Mouse (Mus musculus) right cerebral cortex, adult 18-20 months (tissue): Measurements from ENCODE around the gene Pop5.
A peak's percentile ranks its signal among the peaks of the same experiment; 100 is the strongest.

ENCODE experiments used
- DNase-seq: peaks from one replicate; pipeline ENCODE4 v3.0.0; 2022; ENCODE audit warnings: mixed read lengths

The Pop5 gene

DNA sequence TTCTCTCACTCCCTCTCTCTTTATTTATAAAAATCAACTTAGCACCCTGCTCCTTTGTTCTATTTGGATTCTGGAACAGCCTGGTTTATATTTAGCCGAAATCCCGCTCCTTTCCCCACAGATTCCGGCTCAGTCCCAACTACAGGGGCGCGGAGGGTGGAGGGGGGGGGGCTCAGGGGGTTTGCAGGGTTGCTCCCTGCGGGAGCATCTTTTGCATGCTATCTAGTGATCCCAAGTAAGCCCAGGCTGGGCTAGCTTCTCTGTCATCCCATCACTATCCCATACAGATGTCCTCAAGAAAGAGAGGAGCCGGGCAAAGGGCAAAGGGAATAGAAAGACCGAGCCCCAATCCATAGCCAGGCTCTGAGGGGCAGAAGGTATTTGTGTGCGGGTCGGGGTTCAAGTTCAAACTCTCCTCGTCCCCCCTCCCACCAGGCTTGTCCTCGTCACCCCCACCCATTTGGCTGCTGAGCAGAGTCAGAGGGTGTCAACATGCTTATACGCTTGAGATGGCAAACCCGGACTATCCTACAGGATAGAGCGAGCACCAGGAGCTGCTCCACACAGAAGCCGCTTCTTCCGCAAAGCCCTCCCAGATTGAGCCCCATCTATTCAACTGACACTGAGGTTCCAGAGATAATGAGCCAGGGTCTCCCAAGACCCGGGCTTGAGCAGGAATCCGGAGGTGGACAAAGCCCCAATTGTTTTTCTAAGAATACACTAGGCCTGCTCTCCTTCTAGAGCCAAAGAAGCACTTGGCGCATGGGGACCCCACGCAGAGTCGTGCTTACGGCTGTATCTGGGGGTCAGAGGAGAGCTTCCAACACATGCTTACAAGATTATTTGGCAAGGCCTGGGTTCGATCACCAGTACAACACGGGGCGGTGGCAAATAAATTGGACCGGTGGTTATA lies 20.1 kb upstream of the Pop5 start:
- DNase-seq = no peak

DNA sequence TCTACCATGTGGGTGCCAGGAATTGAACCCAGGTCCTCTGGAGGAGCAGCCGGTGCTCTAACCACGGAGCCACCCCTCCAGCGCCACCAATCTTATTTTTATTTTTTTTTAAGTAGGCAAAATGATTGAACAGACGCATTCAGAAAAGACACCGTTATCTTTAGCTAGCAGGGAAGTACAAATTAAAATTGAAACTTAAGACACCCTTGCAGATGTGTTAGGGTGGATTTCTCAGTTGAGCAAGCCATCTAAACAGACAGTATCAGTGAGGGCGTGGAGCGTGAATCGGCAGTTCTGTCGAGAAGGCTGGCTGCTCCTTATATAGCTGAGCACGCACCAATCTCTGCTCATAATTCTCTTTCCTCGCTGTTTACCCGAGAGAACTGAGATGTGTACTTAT lies 17.6 kb upstream of the Pop5 start:
- DNase-seq = peak; percentile 61

DNA sequence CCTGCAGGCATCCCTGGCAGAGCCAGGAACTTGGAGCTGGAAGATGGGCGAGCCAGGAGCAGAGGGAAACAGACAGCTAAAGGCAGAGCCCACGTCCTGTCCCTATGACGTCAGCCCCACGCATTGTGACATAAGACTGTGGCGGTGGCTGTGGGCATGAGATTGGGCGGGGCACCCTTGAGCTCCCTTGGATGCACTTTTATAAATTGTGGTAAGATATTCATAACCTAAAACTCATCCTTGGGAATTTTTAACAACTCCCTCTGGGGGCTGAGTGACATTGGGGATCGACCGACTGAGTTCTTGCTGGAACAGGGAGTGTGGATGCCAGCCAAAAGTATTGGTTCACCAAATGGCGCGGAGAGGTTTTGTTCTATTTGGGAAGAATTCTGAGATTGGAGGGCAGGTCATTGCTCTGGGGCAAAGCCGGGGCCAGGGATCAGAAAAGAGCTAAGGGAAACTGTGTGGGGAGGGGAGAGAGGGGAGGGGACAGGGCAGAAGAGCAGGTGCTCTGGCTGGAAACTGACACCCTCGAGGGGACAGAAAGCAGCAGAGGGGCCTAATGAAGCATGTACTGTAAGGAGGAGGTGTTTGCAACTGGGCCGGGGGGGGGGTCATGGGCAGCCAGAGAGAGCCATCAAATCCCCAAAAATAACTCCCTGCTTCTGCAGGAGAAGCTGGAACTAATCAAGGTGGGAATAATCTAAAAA lies 14.6 kb upstream of the Pop5 start:
- peak; percentile 86 for DNase-seq

DNA sequence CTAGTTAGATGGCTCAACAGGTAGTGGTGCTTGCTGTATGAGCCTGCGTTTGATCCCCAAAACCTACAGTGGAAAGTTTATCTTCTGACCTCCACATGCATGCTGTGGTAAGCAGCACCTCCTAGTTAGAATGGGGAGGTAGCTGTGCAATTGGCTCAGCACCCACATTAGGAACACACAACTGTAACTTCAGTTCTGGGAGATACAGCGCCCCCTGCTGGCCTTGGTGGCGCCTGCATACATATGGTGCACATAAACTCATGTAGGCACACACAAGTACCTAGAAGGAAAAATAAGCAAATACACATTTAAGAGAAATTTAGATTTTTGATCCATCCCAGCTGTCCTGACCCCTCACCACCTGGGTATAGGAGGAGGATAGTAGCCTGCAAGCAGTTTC lies 13.2 kb upstream of the Pop5 start:
- no peak for DNase-seq

DNA sequence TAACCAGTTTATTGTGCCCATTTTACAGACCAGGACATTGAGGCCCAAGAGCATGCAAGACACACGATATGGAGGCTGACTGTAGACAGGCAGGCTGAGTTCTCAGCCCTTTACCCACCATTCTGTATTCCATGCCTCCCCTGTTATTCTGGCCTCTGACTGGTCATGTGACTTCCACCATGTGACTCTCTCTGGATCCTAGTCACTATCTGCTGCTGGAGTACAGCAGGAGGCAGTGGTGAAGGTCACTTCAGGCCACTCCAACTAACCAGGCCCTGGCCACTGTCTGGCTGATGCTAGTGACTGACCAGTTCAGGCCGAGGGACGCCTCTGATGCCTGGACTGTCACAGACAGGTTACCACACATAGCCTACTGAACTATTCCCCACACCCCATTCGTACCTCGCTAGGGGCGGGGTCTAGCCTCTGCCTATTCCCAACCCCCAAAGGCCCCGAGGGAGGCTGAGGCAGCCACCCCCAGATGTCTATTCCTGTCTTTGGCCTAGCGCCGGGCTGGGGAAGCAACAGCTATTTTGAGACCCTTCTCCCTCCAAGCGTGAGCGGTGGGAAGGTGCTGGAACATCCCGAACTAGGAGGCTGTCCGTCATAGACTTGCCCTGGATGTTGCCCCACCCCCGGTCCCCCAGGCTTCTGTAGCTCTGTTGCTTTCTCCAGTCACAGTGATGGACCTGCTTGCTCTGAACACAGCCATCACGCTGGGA lies 4.6 kb upstream of the Pop5 start:
- peak; percentile 85 for DNase-seq

DNA sequence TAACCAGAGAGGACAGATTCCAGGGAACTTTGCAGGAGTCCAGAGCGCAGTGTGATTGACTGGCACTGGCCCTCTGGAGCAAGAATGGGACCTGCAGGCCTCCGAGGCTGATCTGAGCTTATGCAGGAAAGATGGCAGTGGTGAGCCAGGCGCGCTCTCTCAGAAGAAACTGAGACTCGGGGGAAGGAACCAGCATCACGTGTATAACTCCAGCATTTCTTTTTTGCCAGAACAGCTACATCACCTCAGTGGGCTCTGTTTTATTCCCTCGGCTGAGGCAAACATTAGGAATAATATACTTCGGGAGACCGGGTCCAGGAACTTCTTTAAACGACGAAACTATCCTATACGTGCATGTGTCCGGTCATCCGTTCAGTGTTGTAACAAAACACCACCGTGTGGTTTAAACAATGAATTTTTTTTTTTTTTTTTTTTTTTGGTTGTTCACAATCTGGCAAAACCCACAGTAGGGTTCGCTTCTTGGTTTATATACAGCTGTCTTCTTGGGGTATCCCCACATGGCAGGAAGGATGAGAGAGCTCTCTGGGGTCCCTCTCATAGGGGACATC lies 4.0 kb upstream of the Pop5 start:
- DNase-seq = no peak

DNA sequence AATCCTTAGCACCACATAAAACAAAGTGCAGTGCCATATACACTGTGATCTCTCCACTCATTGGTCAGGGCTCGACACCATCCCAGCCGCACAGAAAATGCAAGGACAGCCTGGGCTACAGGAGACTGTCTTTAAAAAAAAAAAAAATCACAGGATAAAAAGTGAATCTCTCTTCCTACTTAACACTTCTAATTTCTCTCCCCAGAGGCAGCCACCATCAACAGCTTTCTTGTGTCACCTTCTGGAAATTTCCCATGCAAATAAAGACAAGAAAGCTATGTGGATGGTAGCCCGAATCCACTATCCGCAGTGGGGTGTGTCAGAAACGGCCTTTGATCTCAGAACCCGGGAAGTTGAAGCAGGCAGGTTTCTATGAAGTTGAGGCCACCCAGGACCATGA lies 3.1 kb upstream of the Pop5 start:
- no peak for DNase-seq

DNA sequence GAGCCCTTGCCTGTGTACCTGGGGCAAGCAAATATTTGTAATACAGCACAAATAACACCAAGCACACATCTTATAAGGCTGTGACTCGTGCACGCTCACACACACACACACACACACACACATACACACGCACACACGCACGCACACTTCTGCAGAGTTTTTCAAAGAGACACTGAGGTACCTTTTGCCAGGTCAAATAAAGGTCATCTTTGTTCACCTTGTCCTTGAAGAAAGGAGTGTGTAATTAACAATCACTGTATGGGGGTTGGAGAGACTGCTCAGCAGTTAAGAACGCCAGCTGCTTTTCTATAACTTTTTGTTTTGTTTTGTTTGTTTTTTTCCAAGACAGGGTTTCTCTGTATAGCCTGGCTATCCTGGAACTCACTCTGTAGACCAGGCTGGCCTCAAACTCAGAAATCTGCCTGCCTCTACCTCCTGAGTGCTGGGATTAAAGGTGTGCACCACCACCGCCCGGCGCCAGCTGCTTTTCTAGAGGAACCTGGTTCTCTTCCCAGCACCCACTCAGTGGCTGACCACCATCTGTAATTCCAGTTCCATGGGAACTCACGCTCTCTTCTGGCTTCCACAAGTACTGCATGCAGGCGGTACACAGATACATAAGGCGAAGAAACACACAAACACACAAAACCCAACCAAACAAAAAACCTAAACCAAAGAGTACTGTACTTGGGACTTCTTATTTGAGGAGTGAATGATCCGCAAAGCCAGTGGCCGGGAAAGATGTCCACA lies 2.4 kb upstream of the Pop5 start:
- no peak for DNase-seq

DNA sequence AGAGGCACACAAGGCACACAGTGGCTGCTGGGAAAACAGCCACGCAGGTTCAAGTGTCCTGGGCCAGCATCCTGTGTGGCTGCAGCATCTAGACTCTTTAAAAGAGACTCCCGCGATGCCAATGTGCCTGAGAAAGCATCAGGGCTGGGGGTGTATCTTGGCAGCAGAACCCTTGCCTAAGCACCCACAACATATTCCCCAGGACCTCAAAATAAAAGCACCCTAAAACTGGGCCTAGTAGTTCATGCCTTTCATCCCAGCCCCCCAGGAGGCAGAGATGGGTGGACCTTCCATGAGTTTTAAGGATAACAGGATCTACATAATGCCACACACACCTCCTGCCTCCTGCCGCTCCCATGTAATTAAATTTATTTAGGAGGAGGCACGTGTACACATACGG lies 1.1 kb upstream of the Pop5 start:
- peak; percentile 66 for DNase-seq

DNA sequence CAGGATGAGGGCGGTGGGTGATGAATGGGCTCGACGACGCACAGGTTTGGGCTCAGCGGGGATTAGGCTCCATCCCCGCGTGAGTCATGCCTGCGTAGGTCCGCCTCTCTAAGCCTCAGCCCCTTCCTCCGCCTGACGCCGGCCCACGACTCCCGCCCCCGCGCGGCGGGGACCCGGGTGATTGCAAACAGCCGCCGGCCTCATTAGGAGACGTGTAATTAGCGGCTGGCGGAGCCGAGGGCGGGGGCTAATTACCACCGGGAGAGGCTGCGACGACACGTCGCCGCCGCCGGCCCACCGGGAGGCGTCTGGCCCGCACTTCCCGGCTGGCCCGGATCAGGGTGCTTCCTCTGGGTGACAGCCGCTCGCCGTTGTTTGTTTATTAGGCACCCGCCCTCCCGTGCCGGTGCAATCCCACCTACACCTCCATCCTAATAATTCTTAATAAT lies 289 bp upstream of the Pop5 start:
- DNase-seq = peak; percentile 87

DNA sequence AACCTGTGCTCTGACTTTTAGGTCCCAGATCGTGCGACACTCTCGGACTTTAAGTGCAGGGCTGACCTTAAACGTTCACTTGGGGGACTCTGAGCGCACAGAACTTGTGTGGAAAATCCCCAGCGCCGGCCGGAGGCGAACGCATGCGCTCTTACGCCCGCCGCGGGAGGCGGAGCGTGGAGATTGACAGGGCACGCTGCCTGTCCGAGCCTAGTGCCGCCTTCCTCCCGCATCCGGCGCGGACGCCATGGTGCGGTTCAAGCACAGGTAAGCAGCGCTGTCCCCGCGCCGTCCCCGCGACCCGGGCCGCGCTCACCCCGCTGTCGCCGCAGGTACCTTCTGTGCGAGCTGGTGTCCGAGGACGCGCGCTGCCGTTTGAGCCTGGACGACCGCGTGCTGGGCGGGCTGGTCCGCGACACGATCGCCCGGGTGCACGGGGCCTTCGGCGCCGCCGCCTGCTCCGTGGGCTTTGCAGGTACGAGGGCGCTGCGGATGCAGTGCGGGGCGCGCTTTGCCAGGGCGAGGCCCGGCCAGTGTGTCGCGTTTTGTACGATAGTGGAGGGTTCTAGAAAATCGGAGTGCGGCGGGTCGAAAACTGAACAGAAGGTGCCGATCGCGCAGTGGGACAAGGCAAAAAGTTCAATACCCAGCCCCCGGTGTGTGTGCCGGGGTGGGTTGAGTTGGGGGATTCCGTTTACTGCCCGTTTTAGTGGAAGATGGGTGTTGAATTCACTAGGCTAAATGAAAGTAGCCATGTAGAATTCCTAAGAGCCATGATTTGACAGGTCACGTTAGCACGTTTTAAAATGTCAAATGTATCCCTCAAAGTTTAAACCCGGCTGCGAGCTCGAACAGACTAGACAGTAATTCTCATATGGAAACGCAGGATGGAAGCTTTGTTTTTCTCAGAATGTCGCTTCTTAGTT lies 2.4 kb downstream of the Pop5 start:
- peak; percentile 96 for DNase-seq

DNA sequence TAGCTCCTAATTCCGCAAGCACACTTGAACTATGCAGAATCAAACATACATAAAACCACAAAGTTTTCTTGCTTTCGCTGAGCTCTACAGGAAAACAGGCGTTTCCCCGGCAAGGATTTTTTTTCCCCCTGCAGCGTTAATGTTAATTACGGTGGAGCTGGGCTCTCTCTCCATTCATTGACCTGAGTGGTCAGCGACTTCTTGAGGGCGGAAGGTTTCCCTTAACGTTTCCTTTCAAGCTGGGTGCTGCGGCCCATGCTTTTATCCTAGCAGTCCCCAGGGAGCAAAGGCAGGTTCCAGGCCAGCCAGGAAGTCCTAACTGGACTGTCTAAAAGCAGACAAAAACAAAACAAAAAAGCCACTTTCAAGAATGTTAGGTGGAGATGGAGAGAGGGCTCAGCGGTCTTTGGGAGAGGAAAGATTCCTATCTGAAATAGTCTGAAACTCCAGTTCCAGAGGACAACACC lies 3.1 kb downstream of the Pop5 start:
- DNase-seq = no peak

DNA sequence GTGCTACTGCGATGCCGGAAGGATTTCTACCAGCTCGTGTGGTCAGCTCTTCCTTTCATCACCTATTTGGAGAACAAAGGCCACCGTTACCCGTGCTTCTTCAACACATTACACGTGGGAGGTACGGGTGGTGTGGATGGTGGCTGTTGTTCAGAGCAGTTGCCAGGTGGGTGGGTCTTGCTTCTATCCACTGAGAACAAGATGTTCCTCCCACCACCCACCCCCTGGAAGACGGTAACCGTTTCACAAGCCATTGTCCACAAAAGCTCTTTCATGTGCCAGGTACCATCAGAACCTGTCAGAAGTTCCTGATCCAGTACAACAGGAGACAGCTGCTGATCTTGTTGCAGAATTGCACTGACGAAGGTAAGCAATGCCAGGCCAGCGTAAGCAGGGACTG lies 4.6 kb downstream of the Pop5 start:
- peak; percentile 57 for DNase-seq

DNA sequence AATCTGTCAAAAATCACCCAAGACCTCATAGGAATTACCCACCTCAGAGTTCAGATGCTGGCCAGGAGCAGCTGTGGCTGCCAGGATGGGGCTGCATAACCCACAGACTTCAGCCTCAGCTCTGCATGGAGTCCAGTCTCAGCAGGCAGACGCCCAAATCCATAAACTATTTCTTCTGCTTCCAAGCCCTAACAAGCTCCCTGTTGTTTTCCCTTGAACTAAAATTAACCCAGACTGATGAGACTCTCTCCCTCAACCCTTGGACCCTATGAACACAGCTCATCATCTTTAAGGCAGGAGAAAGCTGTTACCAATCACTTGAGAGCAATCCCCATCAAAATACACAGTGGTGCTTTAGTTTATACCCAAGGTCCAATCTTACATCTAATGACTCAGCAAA lies 19.8 kb downstream of the Pop5 start:
- DNase-seq = no peak

DNA sequence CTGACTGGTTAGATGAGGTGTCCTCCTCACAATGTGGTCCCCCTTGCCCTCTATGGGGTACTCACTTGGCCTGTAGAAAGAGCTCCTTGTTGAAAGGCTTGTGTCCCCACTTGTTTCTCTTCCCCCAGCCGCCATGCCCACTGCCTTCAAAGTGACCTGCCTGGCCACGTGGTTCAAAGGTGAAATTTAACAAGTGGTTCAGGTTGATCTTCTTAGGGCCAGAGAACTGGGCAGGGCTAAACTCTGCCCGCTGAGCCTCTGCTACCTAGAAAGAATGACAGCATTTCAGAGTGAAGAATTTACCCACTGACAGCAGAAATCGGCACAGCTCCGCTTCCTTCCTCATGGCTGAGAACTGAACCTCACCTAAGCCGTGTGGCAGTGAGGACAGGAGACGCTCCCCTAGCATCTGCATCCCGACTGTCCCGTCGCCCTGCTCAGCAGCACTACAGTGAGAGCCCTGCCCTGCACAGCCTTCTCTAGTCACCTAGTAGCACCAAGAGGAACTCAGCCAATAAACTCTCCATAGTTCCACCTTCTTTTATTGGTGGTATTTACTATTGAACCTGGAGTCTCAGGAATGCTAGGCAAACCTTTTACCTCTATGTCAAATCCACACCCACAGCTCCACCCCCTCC lies 21.4 kb downstream of the Pop5 start:
- no peak for DNase-seq

DNA sequence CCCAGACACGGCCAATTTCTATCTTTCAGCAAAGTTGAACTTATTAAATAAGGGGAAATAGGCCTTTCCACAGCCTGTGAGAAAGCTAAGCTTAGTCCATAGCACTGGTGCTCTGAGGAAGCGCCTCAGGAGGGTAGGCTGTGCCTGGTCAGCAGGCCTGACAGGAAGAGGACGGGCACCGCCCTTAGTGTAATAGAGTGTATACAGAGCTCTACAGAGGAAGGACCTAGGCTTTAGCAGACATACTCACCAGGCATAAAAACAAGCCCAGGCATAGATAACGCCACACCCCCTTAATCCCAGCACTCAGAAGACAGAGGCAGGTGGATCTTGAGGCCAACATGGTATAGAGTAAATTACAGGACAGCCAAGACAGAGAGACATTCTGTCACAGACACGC lies 24.7 kb downstream of the Pop5 start:
- no peak for DNase-seq

DNA sequence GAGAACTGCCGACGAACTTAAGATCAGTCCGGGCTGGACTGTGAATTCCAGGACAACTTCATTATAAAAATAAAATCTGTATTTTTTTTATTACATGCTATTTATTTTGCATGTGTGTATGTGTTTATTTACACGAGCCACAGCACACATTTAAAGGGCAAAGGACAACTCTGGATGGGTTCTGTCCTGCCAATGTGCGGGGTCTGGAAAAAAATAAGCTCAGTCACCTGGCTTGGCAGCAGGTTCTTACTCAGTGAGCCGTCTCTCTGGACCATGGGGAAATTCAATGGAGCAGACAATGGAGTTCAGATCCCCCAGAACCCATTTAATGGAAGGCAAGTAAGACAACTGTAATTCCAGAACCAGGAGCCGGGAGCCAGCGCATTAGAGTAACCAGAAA lies 25.5 kb downstream of the Pop5 start:
- DNase-seq = no peak

DNA sequence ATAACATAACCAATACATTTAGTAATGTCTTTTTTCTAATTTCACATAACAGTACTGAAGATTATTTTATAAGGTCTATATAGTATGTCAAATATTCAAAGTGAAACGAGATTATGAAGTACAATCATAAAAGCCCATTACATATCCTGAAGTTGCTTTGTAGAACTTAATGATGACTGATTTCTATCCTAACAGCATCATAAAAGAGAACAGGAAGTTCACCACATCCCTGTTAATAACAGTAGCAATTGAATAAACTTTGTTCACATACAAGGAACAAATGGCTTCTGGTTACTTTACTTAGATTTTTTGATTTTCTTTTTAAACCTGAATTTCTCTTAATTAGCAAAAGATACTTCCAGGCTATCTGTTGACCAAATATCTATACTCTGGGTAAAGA lies 26.2 kb downstream of the Pop5 start:
- DNase-seq = no peak

DNA sequence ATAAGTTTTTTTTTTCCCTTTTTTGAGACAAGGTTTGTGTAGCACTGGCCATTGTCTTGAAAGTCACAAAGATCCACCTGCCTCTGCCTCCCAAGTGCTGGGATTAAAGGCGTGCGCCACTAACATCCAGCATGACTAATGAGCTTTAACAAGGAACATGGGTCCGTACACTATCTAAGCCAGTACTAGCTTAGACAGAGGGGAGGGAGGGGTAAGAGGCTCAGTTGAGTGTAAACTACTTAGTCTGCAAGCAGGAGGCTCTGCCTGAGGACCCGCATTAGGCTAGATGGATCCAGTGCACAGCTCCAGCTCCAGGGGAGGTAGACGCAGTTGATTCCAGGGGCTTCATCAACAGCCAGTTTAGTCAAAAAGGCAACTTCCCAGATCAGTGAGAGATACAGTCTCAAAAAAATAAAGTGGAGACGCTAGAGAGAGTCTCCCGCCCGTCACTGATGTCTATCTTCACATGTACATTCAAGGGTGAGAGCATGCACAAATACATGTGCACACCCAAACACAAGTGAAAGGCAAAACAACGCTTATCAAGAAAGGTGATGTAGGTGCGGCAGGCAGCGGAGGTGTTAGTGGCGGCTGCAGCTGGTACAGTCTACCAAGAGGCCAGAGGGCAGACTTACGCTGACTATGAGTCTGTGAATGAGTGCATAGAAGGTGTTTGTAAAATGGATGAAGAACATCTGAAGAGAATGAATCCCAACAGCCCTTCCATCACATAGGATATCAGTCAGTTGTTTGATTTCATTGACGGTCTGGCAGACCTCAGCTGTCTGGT lies 27.1 kb downstream of the Pop5 start:
- no peak for DNase-seq

DNA sequence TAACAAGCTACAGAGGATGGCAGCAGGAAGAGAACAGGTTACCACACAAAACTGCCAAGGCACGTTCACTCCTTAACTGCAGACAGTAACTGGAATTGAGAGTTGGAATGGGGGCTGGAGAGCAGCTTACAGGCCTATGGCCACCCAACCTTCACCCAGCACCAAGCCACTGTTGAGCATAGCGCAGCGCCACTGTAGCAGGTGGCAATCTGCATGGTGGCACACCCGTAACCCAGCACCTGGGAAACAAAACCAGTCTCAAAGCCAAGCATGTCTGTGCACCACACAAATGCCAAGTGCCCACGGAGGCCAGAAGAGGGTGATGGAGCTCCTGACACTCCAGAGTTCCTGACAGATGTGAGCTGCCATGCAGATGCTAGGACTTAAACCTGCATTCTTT lies 30.7 kb downstream of the Pop5 start:
- no peak for DNase-seq
